Mouse (Mus musculus) mouse embryonic stem cell (cell line): Measurements from ENCODE around the gene Ctu1.
"Not testable (repeated sequence)": the region's sequence is repeated elsewhere in the genome, so short reads cannot be mapped to it uniquely, and the experiment has no call there.

Source experiments
- in situ Hi-C, 2 experiments: fragments of 300-500 bp; cut with MboI; formaldehyde crosslinking; loops; 1 replicate in 1 of 2; 3 replicates in 1 of 2; pipeline ENCODE4 v1.14.3; 2019 to 2020; ENCODE audit warnings: low sequenced_read_pairs in 2 of 2, low pct_unique_long_range_greater_than_20kb in 1 of 2, mixed read lengths in 1 of 2; ENCODE audit not compliant: unreplicated experiment in 1 of 2

Ctu1 gene

DNA sequence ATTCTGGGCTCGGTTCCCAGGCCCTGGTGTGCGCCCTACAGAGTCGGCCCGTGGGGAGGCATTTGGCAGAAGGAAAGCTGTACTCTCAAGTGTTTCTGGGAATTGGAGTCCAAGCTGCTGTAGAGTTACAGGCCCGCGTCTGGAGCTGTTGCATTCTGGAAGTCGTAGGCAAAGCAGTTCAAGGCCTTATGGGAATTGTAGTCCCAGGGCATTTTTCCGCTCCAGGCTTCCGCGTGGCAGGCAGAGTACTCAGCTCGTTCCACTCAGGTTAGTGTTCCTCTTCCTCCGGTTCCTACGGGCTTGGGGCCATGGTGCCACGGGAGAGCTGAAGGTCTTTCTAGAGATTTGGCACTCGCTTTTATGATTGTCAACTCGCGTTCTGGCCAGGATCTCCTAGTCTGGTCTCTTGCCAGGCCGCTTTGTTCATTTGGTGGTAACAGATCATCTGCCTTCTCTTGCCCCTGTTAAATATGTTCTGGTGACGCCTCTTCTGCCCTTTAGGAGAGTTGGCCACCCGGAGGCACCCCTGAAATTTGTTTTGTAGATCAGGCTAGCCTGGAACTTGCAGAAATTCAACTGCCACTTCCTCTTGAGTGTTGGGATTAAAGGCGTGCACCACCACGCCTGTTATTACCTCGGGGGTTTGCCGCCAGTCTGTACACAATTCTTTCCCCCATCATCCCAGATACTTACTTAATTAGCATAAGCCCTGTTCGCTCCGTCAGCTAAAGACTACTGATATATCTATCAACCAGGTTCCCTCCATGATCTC, at the start of gene Ctu1:
Ctu1 (plus strand) TSS at position 208 of the 772 bp plus-strand sequence.
- in situ Hi-C loops, result loop anchor here (5.0 to 10.0 kb wide), 3 partner anchors 85 to 213 kb away; partner anchors contain the start of gene Klk4 (in 1 of the 2)

GRCm38 (mm10) chr7:43622927-43623326, 48.9 kb upstream of the Ctu1 start:
- in situ Hi-C loops, result no loop called here

- in situ Hi-C loops, result no loop called here
Observed at GRCm38 (mm10) chr7:43623819-43624218, 48.0 kb upstream of the Ctu1 start.

GRCm38 (mm10) chr7:43625065-43625464, 46.8 kb upstream of the Ctu1 start:
- in situ Hi-C loops, result no loop called here

- in situ Hi-C loops, result no loop called here
Observed at GRCm38 (mm10) chr7:43625794-43626422, 45.9 kb upstream of the Ctu1 start.

DNA sequence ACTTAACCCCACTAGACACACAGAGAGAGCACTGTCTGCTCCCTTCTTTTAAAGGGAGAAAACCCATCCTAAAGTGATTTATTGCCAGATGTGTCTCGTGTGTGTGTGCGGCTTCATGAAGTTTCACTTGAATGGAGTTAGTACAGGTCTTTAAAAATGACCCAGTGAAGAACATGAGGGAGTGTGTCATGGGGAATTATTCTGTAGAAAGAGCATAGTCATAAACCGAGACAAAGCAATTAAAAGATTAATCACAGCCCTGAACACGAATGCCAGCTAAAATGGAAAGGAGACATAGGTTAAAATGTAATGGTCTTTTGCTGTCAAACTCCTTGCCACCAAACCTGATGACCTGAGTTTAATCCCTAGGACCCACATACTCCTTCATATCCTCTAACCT, 37.9 kb upstream of the Ctu1 start:
- in situ Hi-C loops, result no loop called here

GRCm38 (mm10) chr7:43634500-43634899, 37.3 kb upstream of the Ctu1 start, which contains the start of gene Ceacam18:
Ceacam18 (plus strand) TSS chr7:43634707.
- in situ Hi-C loops, result no loop called here

- in situ Hi-C loops, result no loop called here
Observed at GRCm38 (mm10) chr7:43636194-43636593, 35.6 kb upstream of the Ctu1 start.

GRCm38 (mm10) chr7:43637118-43637517, 34.7 kb upstream of the Ctu1 start:
- in situ Hi-C loops, result no loop called here

DNA sequence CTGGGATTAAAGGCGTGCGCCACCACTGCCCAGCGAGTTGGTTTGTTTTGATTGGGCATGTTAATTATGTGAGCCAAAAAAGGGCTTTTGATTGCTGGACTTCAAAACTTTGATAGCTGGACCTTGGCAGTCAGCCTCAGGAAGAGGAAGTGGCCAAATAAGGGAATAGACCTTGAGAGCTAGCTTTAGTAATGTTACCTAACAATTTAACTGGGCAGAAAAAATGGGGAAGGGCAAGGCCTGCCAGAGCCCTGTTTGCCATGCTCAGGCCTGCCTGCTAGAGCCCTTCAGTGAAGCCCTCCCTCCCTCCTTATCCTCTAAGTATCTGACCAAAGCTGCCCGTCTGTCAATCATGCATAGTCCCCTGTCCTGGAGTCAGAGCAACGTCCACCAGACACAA, 29.2 kb upstream of the Ctu1 start:
- in situ Hi-C loops, result no loop called here

DNA sequence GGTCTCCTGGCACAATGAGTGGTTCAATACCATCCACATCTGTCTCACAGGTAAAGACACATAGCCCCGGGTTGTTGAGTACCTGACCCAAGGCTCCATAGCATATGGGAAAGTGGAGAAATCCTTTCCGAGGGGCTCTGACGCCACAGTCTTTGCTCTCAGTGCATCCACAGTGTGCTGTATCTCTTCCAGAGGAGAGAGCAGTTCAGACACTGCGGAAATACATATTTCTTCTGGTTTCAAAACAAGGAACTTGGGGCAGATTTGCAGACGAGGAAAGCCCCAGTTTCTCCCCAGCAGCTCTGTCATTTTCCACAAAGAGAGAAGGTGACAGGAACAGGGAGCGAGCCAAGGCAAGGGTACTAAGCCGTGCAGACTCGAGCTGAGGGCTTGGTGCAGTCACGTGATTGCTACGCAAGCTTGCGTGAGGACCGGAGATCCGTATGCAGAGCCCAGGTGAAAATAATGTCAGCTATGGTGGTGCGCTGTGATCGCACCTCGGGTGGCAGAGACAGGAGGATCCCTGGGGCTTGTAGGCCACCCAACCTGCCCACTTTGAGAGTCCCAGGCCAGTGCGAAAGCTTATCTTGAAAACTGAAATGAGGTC, 28.7 kb upstream of the Ctu1 start:
- in situ Hi-C loops, result no loop called here

GRCm38 (mm10) chr7:43652683-43653082, 19.1 kb upstream of the Ctu1 start:
- in situ Hi-C loops, result no loop called here

- in situ Hi-C loops, result no loop called here
Observed at GRCm38 (mm10) chr7:43654519-43654918, 17.3 kb upstream of the Ctu1 start.

- in situ Hi-C loops, result no loop called here
Observed at GRCm38 (mm10) chr7:43656232-43656631, 15.6 kb upstream of the Ctu1 start.

DNA sequence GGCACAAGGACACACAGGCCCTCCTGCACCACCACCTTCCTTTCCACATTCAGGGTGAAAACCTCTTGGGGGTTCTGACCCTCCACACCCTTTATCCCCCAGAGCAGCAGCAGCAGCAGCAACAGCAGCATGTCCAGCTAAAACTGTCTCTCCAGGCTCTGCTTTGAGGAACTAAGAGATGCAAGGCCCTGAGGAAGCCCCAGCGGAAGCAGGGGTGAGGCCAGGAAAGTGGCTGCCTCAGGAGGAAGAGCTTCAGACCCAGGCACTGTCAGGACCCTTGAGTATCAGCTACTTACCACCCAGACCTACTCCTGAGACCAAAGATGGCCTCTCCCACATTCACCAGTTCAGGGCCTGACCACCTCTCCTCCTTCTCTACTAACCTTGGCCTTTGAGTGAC, 11.8 kb upstream of the Ctu1 start, which contains the start of gene Siglece:
Siglece (minus strand) TSS at position 160 of the 400 bp plus-strand sequence.
- in situ Hi-C loops, result no loop called here

DNA sequence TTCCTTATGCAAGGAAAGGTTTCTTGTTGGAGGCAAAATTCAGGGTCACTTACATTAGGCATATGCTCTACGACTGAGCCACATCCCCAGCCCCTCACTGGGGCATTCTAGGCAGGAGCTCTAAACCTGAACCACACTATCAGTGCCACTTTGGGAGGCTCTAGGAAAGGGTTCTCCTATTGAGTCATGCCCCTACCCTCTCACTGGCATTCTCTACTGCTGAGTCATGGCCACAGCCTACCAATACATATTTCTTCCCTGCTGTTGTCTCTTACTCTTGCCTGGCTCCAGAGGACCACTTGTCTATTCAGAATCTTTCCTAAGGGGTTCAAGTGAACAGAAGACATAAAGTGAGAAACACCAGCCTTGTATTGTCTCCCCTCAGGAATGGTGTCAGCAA, 9.0 kb upstream of the Ctu1 start:
- in situ Hi-C loops, result no loop called here

- in situ Hi-C loops, result not testable (repeated sequence)
Observed at GRCm38 (mm10) chr7:43667221-43667620, 4.6 kb upstream of the Ctu1 start.

- in situ Hi-C loops, result no loop called here
Observed at GRCm38 (mm10) chr7:43668582-43668981, 3.2 kb upstream of the Ctu1 start.

DNA sequence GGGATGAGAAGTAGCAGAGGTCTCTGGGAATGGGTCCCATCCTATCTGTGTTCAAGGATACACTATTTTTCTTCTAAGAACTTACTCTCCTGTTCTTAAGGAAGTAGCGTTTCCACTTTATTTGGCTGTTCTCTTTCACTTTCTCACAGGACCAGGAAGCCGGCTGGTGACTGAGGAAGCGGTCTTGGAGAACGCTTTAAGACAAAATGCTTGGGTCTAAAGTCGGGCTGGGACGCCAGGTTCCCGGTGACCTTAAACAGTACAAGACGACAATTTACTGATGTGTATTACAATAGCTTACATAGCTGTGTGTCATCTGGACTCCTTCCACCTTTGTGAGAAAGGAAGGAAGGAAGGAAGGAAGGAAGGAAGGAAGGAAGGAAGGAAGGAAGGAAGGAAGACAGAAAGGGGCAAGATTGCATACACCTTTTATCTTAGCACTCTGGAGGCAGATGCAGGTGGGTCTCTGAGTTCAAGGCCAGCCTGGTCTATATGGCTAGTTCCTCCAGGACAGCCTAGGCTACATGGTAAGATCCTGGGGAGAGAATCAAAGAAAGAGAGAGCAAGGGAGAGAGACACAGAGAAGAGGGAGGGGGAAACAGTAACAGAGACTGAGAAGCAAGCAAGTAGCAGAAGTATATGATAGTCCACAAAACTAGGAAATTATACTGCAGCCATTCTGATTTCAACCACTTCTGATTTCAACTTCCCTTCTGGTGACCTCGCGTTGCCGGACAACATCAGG, 580 bp upstream of the Ctu1 start:
- in situ Hi-C loops, result loop anchor here (5.0 to 10.0 kb wide), 3 partner anchors 84 to 214 kb away; partner anchors contain the start of gene Klk4 (in 1 of the 2)
